In genomic region chr5:142438380-142438938, GRCm38 (mm10) we compare ENCODE assay signal across 13 mouse cellular contexts. TPM values are rescaled to one million over a fixed set of nuclear protein-coding genes. Genes with fewer than 3 reads are reported as not detected.
DNase-seq lines count a peak whose midpoint lies in the region; ATAC-seq and TF ChIP-seq lines count a peak whose summit lies in the region.
"Had no signal": no experiment of that assay in that cellular context is flagged by ENCODE, and none has a peak within 500 bp of the region (broad histone marks: within the 10 kb centered on the region; RNA-seq: fewer than 3 reads in every experiment).

No protein-coding gene starts in this region.

- H3K9ac ChIP-seq in heart, embryonic 15.5 days: no peak overlapping the region
- no peak overlapping the region for H3K9ac ChIP-seq in heart, adult 2 months (ENCODE audit: low read depth, low read length)
- H3K9ac ChIP-seq in liver, embryonic 15.5 days: no peak overlapping the region
- H3K9ac ChIP-seq in ES-E14 (ENCODE audit: insufficient read depth, low read depth, low read length, poor library complexity, severe bottlenecking): peak overlapping the region; percentile 33; the same call in 1 of the 2 replicates
- H3K9ac ChIP-seq: liver, embryonic 14.5 days had no signal

- DNase-seq in heart, adult 2 months: no peak
- no peak for DNase-seq in liver
- DNase-seq in ES-E14 (ENCODE audit: low read depth, low spot score): no peak
- DNase-seq in left cerebral cortex, postnatal 36 days (ENCODE audit: low spot score in 2 of 2): peak; percentile 67 to 74
- no peak for DNase-seq in spleen, postnatal 14 days (ENCODE audit: low spot score in 2 of 2)
- DNase-seq: cerebellum, adult 11 months had no signal

- H3K4me1 ChIP-seq in heart, embryonic 15.5 days (replicated peaks): peaks cover 38% of the 10 kb centered on the region
- peaks cover 18% of the 10 kb centered on the region for H3K4me1 ChIP-seq in heart, adult 2 months (ENCODE audit: control insufficient read depth, insufficient read depth, low read length)
- peaks cover 52% of the 10 kb centered on the region for H3K4me1 ChIP-seq in liver, embryonic 15.5 days (replicated peaks)
- H3K4me1 ChIP-seq in ES-E14 (ENCODE audit: control insufficient read depth in 2 of 2, insufficient read depth in 2 of 2, low read length in 2 of 2, poor library complexity in 1 of 2): peaks cover 12 to 36% of the 10 kb centered on the region in 2 experiments; a peak in 3 of 4 replicates

- intact Hi-C loops in heart, adult 2 months (cut with DNase I): no loop called here
- intact Hi-C loops in left cerebral cortex, postnatal 36 days (cut with DNase I): no loop called here

- no peaks in the 10 kb centered on the region for H3K27me3 ChIP-seq in heart, embryonic 15.5 days
- H3K27me3 ChIP-seq in heart, adult 2 months (ENCODE audit: control insufficient read depth, insufficient read depth, low read length): no peaks in the 10 kb centered on the region
- no peaks in the 10 kb centered on the region for H3K27me3 ChIP-seq in liver, embryonic 15.5 days

- no peaks in the 10 kb centered on the region for H3K9me3 ChIP-seq in heart, embryonic 15.5 days (replicated peaks)
- H3K9me3 ChIP-seq in liver, embryonic 15.5 days (replicated peaks): no peaks in the 10 kb centered on the region
- H3K9me3 ChIP-seq in ES-E14 (ENCODE audit: control insufficient read depth, insufficient read depth, low read depth, low read length): no peaks in the 10 kb centered on the region
- H3K9me3 ChIP-seq: G1E had no signal

- 0 out of 2 replicates have a peak overlapping the region, but pooled peaks have one; percentile 19 for H3K27ac ChIP-seq in heart, embryonic 15.5 days
- H3K27ac ChIP-seq in heart, adult 2 months: no peak overlapping the region; the same call in 1 of the 2 replicates
- H3K27ac ChIP-seq in liver, embryonic 15.5 days (replicated peaks): 0 out of 2 replicates have a peak overlapping the region, but pooled peaks have one; percentile 9
- peak overlapping the region; percentile 15 for H3K27ac ChIP-seq in ES-E14 (ENCODE audit: insufficient read depth, low read depth, low read length, poor library complexity, severe bottlenecking)

- no peak for TF ChIP-seq EP300 in heart, adult 2 months (IDR thresholded peaks at IDR 0.05; ENCODE audit: insufficient read depth, low read depth, low read length)

- no peak for TF ChIP-seq CTCF in heart, adult 2 months (IDR thresholded peaks at IDR 0.05)

- WGBS in heart, embryonic 15.5 days: 77% methylated on average over 16 of the region's 16 CpGs
- WGBS in heart, adult 2 months: 77% methylated on average over 16 of the region's 16 CpGs
- 84% methylated on average over 16 of the region's 16 CpGs for WGBS in liver, embryonic 15.5 days (ENCODE audit: insufficient replicate concordance)

- in situ Hi-C loops in ES-E14 (cut with MboI; ENCODE audit: low sequenced_read_pairs in 2 of 2, unreplicated experiment in 2 of 2): no loop called here

- no peak for TF ChIP-seq POLR2A in heart, adult 2 months (IDR thresholded peaks at IDR 0.05; ENCODE audit: insufficient read depth, low read depth, low read length)

- no peak overlapping the region for H3K4me2 ChIP-seq in heart, embryonic 15.5 days
- no peak overlapping the region for H3K4me2 ChIP-seq in liver, embryonic 15.5 days

- H3K4me3 ChIP-seq in heart, embryonic 15.5 days: no peak overlapping the region
- no peak overlapping the region for H3K4me3 ChIP-seq in heart, adult 2 months
- no peak overlapping the region for H3K4me3 ChIP-seq in liver, embryonic 15.5 days (replicated peaks)
- H3K4me3 ChIP-seq in ES-E14 (ENCODE audit: insufficient read depth in 1 of 2, low read depth in 1 of 2, low read length in 2 of 2, poor library complexity in 1 of 2, severe bottlenecking in 1 of 2): no peak overlapping the region

- H3K36me3 ChIP-seq in heart, embryonic 15.5 days: peaks cover 19% of the 10 kb centered on the region
- no peaks in the 10 kb centered on the region for H3K36me3 ChIP-seq in heart, adult 2 months (ENCODE audit: control insufficient read depth, insufficient read depth, low read length)
- peaks cover 30% of the 10 kb centered on the region for H3K36me3 ChIP-seq in liver, embryonic 15.5 days (replicated peaks)
- peaks cover 13% of the 10 kb centered on the region; the same call in 1 of the 2 replicates for H3K36me3 ChIP-seq in ES-E14 (ENCODE audit: control insufficient read depth, insufficient read depth, low read length, poor library complexity, severe bottlenecking)

- H3K79me2 ChIP-seq in heart, adult 2 months (replicated peaks; ENCODE audit: control insufficient read depth, insufficient read depth, low read length): peaks cover 5% of the 10 kb centered on the region

- no peak for ATAC-seq in heart, embryonic 15.5 days (replicated peaks; ENCODE audit: insufficient number of reproducible peaks, insufficient read depth, low FRiP score, low read depth)
- no peak for ATAC-seq in liver, embryonic 15.5 days (ENCODE audit: insufficient read depth)
- ATAC-seq: activated CD4-positive, CD25-positive, alpha-beta regulatory T cell, adult 4 months; forebrain, embryonic 16.5 days; hindbrain, embryonic 16.5 days had no signal

TF ChIP-seq in ES-E14, 5 proteins besides CTCF, POLR2A, EP300 and RAD21:
- TF ChIP-seq MAFK (IDR thresholded peaks at IDR 0.05; ENCODE audit: insufficient read depth, low read depth, low read length) (no peak), ZC3H11A (IDR thresholded peaks at IDR 0.05; ENCODE audit: borderline replicate concordance, low read depth, low read length) (no peak), HCFC1 (IDR thresholded peaks at IDR 0.05; ENCODE audit: borderline replicate concordance, insufficient read depth, low read length) (no peak), CHD2 (IDR thresholded peaks at IDR 0.05; ENCODE audit: low read depth, low read length) (no peak), ZNF384 (IDR thresholded peaks at IDR 0.05; ENCODE audit: low read depth, low read length) (no peak)
TF ChIP-seq in ES-E14: peak in this region for 0.

RNA-seq across cellular contexts. Expression of gene Ap5z1, which starts 25.3 kb away (rescaled TPM):
- polyA plus RNA-seq in heart, embryonic 15.5 days (2015; fragmentation: Nextera tagmentation; extraction: Ambion mirVana): 6.0 and 8.8 TPM in 2 replicates
- total RNA-seq in heart, adult 2 months (2021): 1 to 10 TPM; 5.4 to 6.4 TPM
- polyA plus RNA-seq in heart, adult 2 months (2012; rRNA removed): 13.0 and 23.6 TPM in 2 replicates
- 4.2 and 5.6 TPM in 2 replicates for polyA plus RNA-seq in liver, embryonic 15.5 days (2015; fragmentation: Nextera tagmentation; extraction: Ambion mirVana)
- total RNA-seq in ES-E14 (2012; rRNA removed): 17.4 and 26.3 TPM in 2 replicates
- total RNA-seq in left cerebral cortex, postnatal 36 days (2021): 10 to 100 TPM; 21.4 to 22.4 TPM

RNA-seq across cellular contexts. Expression of gene Foxk1, which starts 37.2 kb away (rescaled TPM):
- polyA plus RNA-seq in heart, embryonic 15.5 days (2015; fragmentation: Nextera tagmentation; extraction: Ambion mirVana): 3.1 and 4.2 TPM in 2 replicates
- total RNA-seq in heart, adult 2 months (2021): 10 to 100 TPM; 13.2 to 13.8 TPM
- polyA plus RNA-seq in heart, adult 2 months (2012; rRNA removed): 9.2 and 9.5 TPM in 2 replicates
- 2.0 and 2.1 TPM in 2 replicates for polyA plus RNA-seq in liver, embryonic 15.5 days (2015; fragmentation: Nextera tagmentation; extraction: Ambion mirVana)
- 9.9 and 10.7 TPM in 2 replicates for total RNA-seq in ES-E14 (2012; rRNA removed)
- 10 to 100 TPM; 42.4 to 42.5 TPM for total RNA-seq in left cerebral cortex, postnatal 36 days (2021)

Comparison
In these comparisons a context has a peak if more than half of its experiments do, and no peak if none do; other contexts are left out.
1. DNase-seq: peak in left cerebral cortex, postnatal 36 days (2 of 2); none in heart, adult 2 months (0 of 2), liver (single experiment), ES-E14 (single experiment) and spleen, postnatal 14 days (0 of 2).